8 mouse cellular contexts compared by ENCODE assay signal in the genomic region with DNA sequence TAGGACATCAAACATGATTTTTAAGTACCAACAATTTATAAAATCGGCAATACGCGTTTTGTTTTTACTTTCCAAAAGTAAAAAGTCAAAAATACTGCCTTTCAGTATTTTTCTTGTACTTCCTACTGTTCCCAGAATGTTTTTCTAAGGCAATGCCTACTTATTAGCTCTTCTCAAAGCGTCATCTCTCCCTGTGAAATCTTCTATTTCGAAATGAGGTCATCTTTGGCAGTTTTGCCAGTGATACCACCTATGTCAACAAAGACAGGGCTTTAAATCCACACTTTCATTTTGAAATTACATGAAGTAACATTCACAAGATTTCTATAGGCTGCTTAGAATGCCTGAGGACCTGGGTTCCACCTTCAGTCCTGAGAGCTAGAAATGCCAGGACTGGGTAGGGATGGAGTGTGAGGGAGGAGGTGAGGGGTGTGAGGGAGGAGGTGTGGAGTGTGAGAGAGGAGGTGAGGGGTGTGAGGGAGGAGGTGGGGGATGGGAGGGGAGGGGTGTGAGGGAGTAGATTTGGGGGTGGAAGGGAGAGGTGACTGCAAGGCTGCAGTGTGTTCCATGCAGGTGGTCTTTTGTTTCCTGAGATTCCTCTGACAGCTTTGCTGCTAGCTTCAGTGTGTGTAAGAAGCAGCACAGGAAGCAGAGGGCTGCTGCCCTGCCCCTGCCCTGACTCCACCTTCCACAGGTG.
A peak's percentile ranks its signal among the peaks of the same experiment; 100 is the strongest.
DNase-seq lines count a peak whose midpoint lies in the region; ATAC-seq lines count a peak whose summit lies in the region.

No protein-coding gene starts in this region.

- no peaks in the 10 kb centered on the region for H3K36me3 ChIP-seq in hindbrain, embryonic 16.5 days (ENCODE audit: control insufficient read depth, insufficient read depth, low read length)
- no peaks in the 10 kb centered on the region for H3K36me3 ChIP-seq in midbrain, embryonic 14.5 days (ENCODE audit: control insufficient read depth, insufficient read depth, low read length)

- no peak overlapping the region for H3K4me2 ChIP-seq in hindbrain, embryonic 16.5 days (ENCODE audit: low read length)
- H3K4me2 ChIP-seq in midbrain, embryonic 14.5 days (ENCODE audit: low read length), result no peak overlapping the region

- H3K4me1 ChIP-seq in hindbrain, embryonic 16.5 days (ENCODE audit: control insufficient read depth, insufficient read depth, low read depth, low read length), result peaks cover 8% of the 10 kb centered on the region
- peaks cover 19% of the 10 kb centered on the region for H3K4me1 ChIP-seq in midbrain, embryonic 14.5 days (ENCODE audit: control insufficient read depth, insufficient read depth, low read length)

- no peak overlapping the region for H3K27ac ChIP-seq in hindbrain, embryonic 16.5 days (ENCODE audit: low read depth, low read length)
- no peak overlapping the region for H3K27ac ChIP-seq in midbrain, embryonic 14.5 days (replicated peaks; ENCODE audit: low read depth, low read length)

- peak; percentile 86 for ATAC-seq in cerebellum, adult (ENCODE audit: insufficient number of reproducible peaks, low FRiP score, low TSS enrichment)
- peak; percentile 84 for ATAC-seq in hindbrain, embryonic 16.5 days
- ATAC-seq in midbrain, embryonic 14.5 days (ENCODE audit: low FRiP score, low TSS enrichment), result peak; percentile 89

- H3K9ac ChIP-seq in hindbrain, embryonic 16.5 days (ENCODE audit: low read depth, low read length), result no peak overlapping the region
- no peak overlapping the region for H3K9ac ChIP-seq in midbrain, embryonic 14.5 days (replicated peaks; ENCODE audit: low read length)

- no peaks in the 10 kb centered on the region for H3K9me3 ChIP-seq in hindbrain, embryonic 16.5 days (ENCODE audit: control insufficient read depth, low read length)
- H3K9me3 ChIP-seq in midbrain, embryonic 14.5 days (ENCODE audit: control insufficient read depth, low read length), result no peaks in the 10 kb centered on the region

- WGBS in hindbrain, embryonic 16.5 days, result 90% methylated on average over 5 of the region's 5 CpGs
- WGBS in midbrain, embryonic 14.5 days, result 94% methylated on average over 5 of the region's 5 CpGs

- no peak overlapping the region for H3K4me3 ChIP-seq in hindbrain, embryonic 16.5 days (ENCODE audit: low read length)
- no peak overlapping the region for H3K4me3 ChIP-seq in midbrain, embryonic 14.5 days (replicated peaks; ENCODE audit: low read depth, low read length)

- DNase-seq in cerebellum, adult 11-12 months, result no peak
- DNase-seq in adipocyte (ENCODE audit: low spot score), result peak; percentile 8
- no peak for DNase-seq in midbrain, embryonic 14.5 days
- no peak for DNase-seq in adrenal gland, postnatal 10 days
- no peak for DNase-seq in layer of hippocampus, adult 18-20 months (ENCODE audit: low spot score in 2 of 2)
- no peak for DNase-seq in right cerebral cortex, postnatal 4 days

- H3K27me3 ChIP-seq in hindbrain, embryonic 16.5 days (replicated peaks; ENCODE audit: control insufficient read depth, insufficient read depth, low read length), result no peaks in the 10 kb centered on the region
- H3K27me3 ChIP-seq in midbrain, embryonic 14.5 days (ENCODE audit: control insufficient read depth, insufficient read depth, low read length), result 0 out of 2 replicates have a peak, but pooled peaks cover 3% of the 10 kb centered on the region
